Mouse (Mus musculus) bone marrow macrophage, adult 2 months (primary cell): ENCODE data around the gene Gm28635.

Source experiments
- CTCF ChIP-seq: IDR thresholded peaks from 2 replicates; pipeline ENCODE4 v1.5.1; 2012; ENCODE audit warnings: low read depth, mild to moderate bottlenecking, low read length, moderate library complexity
- POLR2A ChIP-seq: IDR thresholded peaks from 2 replicates; pipeline ENCODE4 v1.6.1; 2012; ENCODE audit warnings: mild to moderate bottlenecking, low read depth, low read length, borderline replicate concordance

DNA sequence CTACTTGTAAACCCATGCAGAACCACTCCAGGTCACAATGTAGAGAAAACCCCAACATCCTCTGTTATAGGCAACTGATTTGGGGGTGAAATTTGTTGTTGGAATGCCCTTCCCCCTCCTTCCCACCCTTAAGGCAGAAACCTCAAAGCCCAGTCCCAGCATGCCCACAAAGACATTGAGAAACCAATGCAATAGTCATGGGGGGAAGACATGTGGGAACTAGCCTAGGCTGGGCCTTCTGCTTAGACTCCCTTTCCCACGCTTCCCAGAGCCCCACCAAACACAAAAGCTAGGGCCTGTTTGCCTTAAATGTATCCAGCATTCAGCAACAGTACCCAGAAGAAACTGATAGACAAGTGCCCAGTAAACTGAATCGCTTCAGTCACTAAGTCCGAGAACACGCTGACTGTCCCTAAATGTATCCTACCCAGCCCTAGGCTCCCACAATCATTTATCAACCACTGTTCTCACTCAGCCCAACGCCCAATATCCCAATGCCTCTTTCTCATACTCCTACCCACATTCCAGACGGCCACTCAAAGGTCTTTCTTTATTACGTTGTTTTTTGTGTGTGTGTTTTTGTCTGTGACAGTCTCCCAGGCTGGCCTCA is 51.4 kb downstream of the Gm28635 start:
- TF ChIP-seq CTCF (no peak), POLR2A (no peak)
